Mouse (Mus musculus) liver, embryonic 16.5 days (tissue): ENCODE measurements around the gene Ddx27. TPM values are rescaled to one million over a fixed set of nuclear protein-coding genes. Genes with fewer than 3 reads are reported as not detected.
A peak's percentile ranks its signal among the peaks of the same experiment; 100 is the strongest.

Experiments
- ATAC-seq: fragments of 200-750 bp; cut with Nextera tagmentation; 2 replicates; pipeline ENCODE4 v1.8.0; 2017; ENCODE audit warnings: low read depth, mild to moderate bottlenecking, moderate number of reproducible peaks, moderate library complexity
- H3K27ac ChIP-seq: fragments of 300-500 bp; sonication (generic); 2 replicates; pipeline ENCODE4 v1.5.1; 2014; ENCODE audit warnings: mild to moderate bottlenecking, low read length
- H3K27me3 ChIP-seq: fragments of 300-500 bp; sonication (generic); 2 replicates; pipeline ENCODE4 v1.6.1; 2014; ENCODE audit warnings: low read depth, low read length, mixed read lengths; ENCODE audit not compliant: control insufficient read depth, insufficient read depth
- H3K36me3 ChIP-seq: fragments of 300-500 bp; sonication (generic); 2 replicates; pipeline ENCODE4 v1.6.1; 2014; ENCODE audit warnings: mild to moderate bottlenecking; ENCODE audit not compliant: control insufficient read depth, insufficient read depth
- H3K4me1 ChIP-seq: fragments of 300-500 bp; sonication (generic); 2 replicates; pipeline ENCODE4 v1.6.1; 2014; ENCODE audit warnings: low read depth, low read length, mixed read lengths; ENCODE audit not compliant: control insufficient read depth
- H3K4me2 ChIP-seq: fragments of 300-500 bp; sonication (generic); 2 replicates; pipeline ENCODE4 v1.6.1; 2014; ENCODE audit warnings: low read depth, low read length, mixed read lengths
- H3K4me3 ChIP-seq: fragments of 300-500 bp; sonication (generic); 2 replicates; pipeline ENCODE4 v1.5.1; 2014; ENCODE audit warnings: low read depth, mild to moderate bottlenecking, low read length
- H3K9ac ChIP-seq: fragments of 300-500 bp; sonication (generic); 2 replicates; pipeline ENCODE4 v1.6.1; 2014; ENCODE audit warnings: low read depth, low read length
- H3K9me3 ChIP-seq: fragments of 300-500 bp; sonication (generic); replicated peaks from 2 replicates; pipeline ENCODE4 v1.6.1; 2016; ENCODE audit warnings: low read length; ENCODE audit not compliant: control insufficient read depth
- WGBS: fragments of 180-500 bp; shearing (Covaris S2); extraction: QIAGEN DNeasy Blood & Tissue Kit; methylation state at CpG from one replicate; pipeline ENCODE4 v1.1.7; 2014; ENCODE audit not compliant: insufficient replicate concordance; 5-methylcytosine and 5-hydroxymethylcytosine counted together
- polyA plus RNA-seq: library from polyadenylated mRNA; unstranded; fragments of >200 nt; fragmentation: Nextera tagmentation; extraction: Ambion mirVana; gene quantifications from 2 replicates; pipeline ENCODE4 v1.2.1, GENCODE M21; 2015

Ddx27 gene
- polyA plus RNA-seq, 1 experiment from 2014 or later: 32.9 TPM

DNA sequence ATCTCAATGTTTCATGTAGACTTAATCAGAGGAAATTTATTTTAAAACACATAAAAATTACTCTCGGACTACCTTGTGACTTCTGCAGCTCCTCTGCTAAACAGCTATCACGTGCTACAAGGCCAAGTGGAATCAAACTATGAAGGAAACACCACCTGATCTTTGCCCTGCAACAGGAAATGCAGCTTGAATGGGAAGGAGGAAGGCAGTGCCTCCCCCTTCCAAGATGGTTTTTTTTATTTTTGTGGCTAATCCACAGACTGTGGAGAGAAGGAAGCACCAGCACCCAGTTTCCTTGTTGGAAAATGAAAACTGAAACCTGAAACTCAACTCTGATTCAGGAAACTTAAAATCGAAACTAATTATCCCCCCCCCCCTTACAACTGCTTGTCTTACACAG, 43.2 kb downstream of the Ddx27 start:
- H3K4me1 ChIP-seq: peaks cover 40% of the 10 kb centered on the region
- no peaks in the 10 kb centered on the region for H3K9me3 ChIP-seq
- H3K27ac ChIP-seq: no peak overlapping the region
- no peaks in the 10 kb centered on the region for H3K27me3 ChIP-seq
- no peak overlapping the region for H3K9ac ChIP-seq
- H3K4me3 ChIP-seq: no peak overlapping the region
- ATAC-seq: no peak
- WGBS: 47% methylated on average over 3 of the region's 3 CpGs
- H3K36me3 ChIP-seq: peaks cover 35% of the 10 kb centered on the region
- no peak overlapping the region for H3K4me2 ChIP-seq

DNA sequence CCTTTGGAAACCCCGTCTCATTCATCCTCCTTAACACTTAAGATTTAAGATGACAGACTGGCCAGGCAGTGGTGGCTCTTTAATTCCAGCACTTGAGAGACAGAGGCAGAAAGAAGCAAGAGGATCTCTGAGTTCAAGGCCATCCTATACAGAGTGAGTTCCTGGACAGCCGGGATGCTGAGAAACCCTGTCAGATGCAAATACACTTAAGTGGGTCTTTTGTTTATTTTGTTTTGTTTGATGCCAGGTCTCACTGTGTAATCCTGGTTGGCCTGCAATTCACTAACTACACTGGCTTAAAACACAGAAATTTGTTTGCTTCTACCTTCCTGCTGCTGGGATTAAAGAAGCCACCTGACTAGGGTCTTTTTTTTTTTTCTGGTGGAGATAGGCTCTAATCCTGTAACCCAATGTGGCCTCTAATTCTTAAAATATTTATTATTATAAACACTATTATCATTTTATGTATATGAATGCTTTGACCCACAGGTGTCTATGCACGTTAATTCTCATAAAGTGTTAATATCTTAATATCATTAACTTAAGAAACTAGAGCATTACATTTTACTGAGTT, 43.9 kb downstream of the Ddx27 start:
- ATAC-seq: no peak
- Histone ChIP-seq H3K27me3 (no peaks in the 10 kb centered on the region), H3K4me2 (no peak overlapping the region), H3K36me3 (peaks cover 34% of the 10 kb centered on the region), H3K27ac (no peak overlapping the region), H3K9ac (no peak overlapping the region), H3K9me3 (no peaks in the 10 kb centered on the region), H3K4me3 (no peak overlapping the region), H3K4me1 (peaks cover 36% of the 10 kb centered on the region)
- WGBS: 77% methylated on average over 3 of the region's 3 CpGs

DNA sequence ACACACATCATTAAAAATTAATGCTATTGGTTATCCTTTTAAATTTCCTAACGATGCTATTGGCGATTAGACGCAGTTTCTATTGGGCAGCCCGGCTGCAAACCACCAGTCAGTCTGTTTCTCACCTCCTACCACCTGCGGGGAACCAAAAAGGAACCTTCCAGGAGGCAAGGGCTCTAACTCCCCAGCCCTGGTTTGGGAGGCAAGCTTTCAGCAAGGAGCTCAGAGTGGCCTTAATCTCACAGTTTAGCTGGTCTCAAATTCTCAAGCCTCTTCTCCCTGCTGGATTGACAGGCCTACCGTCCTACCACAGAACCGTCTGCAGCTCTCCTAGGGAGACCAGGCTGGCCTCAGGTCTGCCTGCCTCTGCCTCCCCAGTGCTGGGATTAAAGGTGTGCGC, 44.5 kb downstream of the Ddx27 start:
- ATAC-seq: no peak
- H3K27me3 ChIP-seq: no peaks in the 10 kb centered on the region
- peaks cover 35% of the 10 kb centered on the region for H3K4me1 ChIP-seq
- no peak overlapping the region for H3K9ac ChIP-seq
- H3K4me3 ChIP-seq: peak overlapping the region; percentile 1; the same call in 1 of the 2 replicates
- H3K9me3 ChIP-seq: no peaks in the 10 kb centered on the region
- no peak overlapping the region; the same call in 1 of the 2 replicates for H3K27ac ChIP-seq
- H3K4me2 ChIP-seq: peak overlapping the region; percentile 79; the same call in 1 of the 2 replicates
- WGBS: 74% methylated on average over 8 of the region's 8 CpGs
- H3K36me3 ChIP-seq: peaks cover 30% of the 10 kb centered on the region

DNA sequence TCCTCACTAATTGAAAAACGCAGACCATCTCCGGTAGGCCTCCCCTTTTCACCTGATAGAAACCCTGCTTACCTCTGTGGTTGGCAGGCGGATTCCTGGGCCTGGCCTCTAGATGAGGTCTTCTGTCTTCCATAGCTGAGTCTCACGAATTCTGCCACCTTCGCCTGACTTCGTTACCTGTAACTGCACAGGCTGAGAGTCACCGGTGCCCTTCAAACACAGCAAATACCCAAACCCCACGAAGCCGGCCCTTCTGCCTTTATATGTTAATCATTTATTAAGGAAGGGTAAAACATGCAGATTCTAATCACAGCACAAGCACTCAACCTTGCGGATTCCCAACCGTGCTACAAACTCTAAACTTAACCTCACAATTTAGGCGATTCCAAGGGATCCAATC, 45.0 kb downstream of the Ddx27 start:
- Histone ChIP-seq H3K27me3 (no peaks in the 10 kb centered on the region), H3K27ac (peak overlapping the region; percentile 66), H3K9ac (peak overlapping the region; percentile 61), H3K36me3 (peaks cover 30% of the 10 kb centered on the region), H3K4me2 (peak overlapping the region; percentile 79), H3K4me3 (peak overlapping the region; percentile 40), H3K4me1 (peaks cover 35% of the 10 kb centered on the region), H3K9me3 (no peaks in the 10 kb centered on the region)
- WGBS: 76% methylated on average over 12 of the region's 12 CpGs
- ATAC-seq: no peak

DNA sequence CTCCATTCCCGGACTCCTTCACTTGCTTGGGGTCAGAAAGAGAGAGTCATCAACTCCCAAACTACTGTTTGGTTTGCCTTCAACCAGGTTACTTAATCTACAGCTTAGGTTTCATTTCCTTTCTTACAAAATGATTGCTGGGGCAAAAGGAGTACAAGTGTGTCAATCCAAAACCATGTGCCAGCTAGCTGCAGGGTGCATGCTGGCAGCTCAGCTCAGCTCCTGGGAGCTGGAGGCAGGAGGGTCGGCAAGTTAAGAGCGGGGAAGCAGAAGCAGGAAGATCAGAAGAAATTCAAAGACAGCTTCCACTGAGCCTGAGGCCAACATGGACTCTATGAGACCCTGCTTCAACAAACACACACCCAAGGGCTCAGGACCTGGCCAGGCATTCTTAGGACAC, 45.4 kb downstream of the Ddx27 start:
- Histone ChIP-seq H3K4me3 (peak overlapping the region; percentile 40), H3K36me3 (peaks cover 30% of the 10 kb centered on the region), H3K9ac (peak overlapping the region; percentile 61), H3K4me1 (peaks cover 35% of the 10 kb centered on the region), H3K4me2 (peak overlapping the region; percentile 79), H3K9me3 (no peaks in the 10 kb centered on the region), H3K27ac (peak overlapping the region; percentile 66), H3K27me3 (no peaks in the 10 kb centered on the region)
- WGBS: 63% methylated on average over 3 of the region's 3 CpGs
- no peak for ATAC-seq

DNA sequence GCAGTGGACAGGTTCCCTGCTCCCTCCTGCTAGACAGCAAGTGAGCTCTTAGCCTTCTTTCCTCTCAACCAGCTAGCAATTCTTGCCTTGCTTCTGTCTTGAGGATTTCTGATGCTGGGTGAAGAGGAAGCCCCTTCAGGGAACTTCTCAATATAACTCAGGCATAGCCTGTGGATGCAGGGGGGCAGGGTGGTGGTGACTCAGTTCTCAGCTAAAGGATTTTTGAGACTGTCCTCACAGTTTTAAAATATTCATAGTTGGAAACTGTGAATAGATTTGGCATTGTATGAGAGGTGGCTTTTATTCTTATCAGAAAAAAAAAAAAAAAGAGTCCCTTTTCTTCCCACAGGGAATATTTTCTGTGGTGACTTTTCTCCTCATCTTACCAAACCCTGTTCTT, 45.8 kb downstream of the Ddx27 start:
- Histone ChIP-seq H3K9me3 (no peaks in the 10 kb centered on the region), H3K4me1 (peaks cover 35% of the 10 kb centered on the region), H3K27me3 (no peaks in the 10 kb centered on the region), H3K27ac (peak overlapping the region; percentile 66), H3K4me3 (peak overlapping the region; percentile 83), H3K9ac (peak overlapping the region; percentile 61), H3K4me2 (peak overlapping the region; percentile 79), H3K36me3 (peaks cover 30% of the 10 kb centered on the region)
- no peak for ATAC-seq

DNA sequence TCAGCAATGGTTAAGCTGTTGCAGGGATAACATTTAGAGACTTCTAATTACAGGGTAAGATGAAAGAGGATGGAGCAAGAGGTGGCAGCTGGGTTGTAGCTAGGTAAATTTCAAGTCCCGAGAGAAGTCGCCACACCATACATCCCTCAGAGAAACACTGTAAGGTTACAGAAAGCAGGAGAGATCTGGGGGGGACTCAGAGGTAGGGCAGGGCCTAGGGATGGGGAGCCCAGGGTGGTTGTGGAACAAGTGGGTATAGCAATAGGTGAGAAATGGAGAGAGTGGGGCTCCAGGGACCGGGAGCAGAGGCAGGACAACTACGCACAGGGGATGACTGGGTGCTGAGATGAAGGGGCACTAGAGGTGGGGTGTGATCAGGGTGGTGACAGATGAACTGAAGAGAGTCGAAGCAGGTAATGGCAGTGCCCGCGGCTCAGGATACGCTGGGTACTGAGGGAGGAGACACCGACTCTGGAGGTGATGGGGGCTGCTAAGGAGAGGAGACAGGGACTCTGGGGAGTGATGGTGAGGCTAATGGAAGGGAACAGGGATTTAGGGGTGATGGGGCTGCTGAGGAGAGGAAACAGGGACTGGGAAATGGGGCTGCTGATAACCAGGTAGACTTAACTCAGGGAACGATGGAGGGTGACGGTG, 46.5 kb downstream of the Ddx27 start:
- peaks cover 36% of the 10 kb centered on the region for H3K4me1 ChIP-seq
- no peaks in the 10 kb centered on the region for H3K9me3 ChIP-seq
- peak overlapping the region; percentile 79 for H3K4me2 ChIP-seq
- H3K4me3 ChIP-seq: peak overlapping the region; percentile 83
- peak overlapping the region; percentile 85 for H3K27ac ChIP-seq
- peak overlapping the region; percentile 82 for H3K9ac ChIP-seq
- peaks cover 27% of the 10 kb centered on the region for H3K36me3 ChIP-seq
- H3K27me3 ChIP-seq: no peaks in the 10 kb centered on the region
- 13% methylated on average over 11 of the region's 11 CpGs for WGBS
- ATAC-seq: no peak

DNA sequence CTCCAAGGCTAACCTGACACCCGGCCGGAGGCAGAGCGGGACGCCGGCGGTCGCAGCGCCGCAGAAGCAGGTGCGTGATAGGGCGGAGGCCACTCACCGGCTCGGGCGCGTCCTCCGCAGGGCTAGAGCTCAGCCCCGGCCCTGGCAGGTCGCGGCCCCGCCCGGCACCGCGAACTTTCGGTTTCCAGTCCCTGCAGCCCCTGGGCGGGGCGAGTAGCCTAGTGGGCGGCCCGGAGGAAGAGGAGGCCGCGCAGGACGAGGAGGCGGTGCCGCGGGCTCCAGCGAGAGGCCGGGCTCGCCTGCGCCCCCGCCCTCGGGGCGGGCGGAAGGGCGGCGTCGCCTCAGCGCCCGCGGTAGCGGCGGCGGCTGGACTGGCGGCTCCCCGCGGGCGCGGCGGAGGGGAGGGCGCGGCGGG, 47.5 kb downstream of the Ddx27 start:
- ATAC-seq: peak; percentile 92
- under 1% methylated on average over 39 of the region's 60 CpGs for WGBS

More for the DNA sequence above, 47.5 kb downstream of the Ddx27 start:
- Histone ChIP-seq H3K27ac (peak overlapping the region; percentile 93), H3K4me3 (peak overlapping the region; percentile 83), H3K4me2 (peak overlapping the region; percentile 79), H3K36me3 (peaks cover 20% of the 10 kb centered on the region), H3K9ac (peak overlapping the region; percentile 89), H3K4me1 (peaks cover 36% of the 10 kb centered on the region), H3K27me3 (no peaks in the 10 kb centered on the region), H3K9me3 (no peaks in the 10 kb centered on the region)
